Mouse (Mus musculus): ENCODE measurements around the gene Ssbp2. TPM values are rescaled to one million over a fixed set of nuclear protein-coding genes. Genes with fewer than 3 reads are reported as not detected.

Gene Ssbp2
- polyA plus RNA-seq, 1 experiment from 2014 or later = 100 TPM

- Histone ChIP-seq H3K4me3 (no peak overlapping the region), H3K9me3 (replicated peaks) (no peaks in the 10 kb centered on the region), H3K36me3 (no peaks in the 10 kb centered on the region), H3K9ac (no peak overlapping the region), H3K27me3 (no peaks in the 10 kb centered on the region), H3K27ac (no peak overlapping the region), H3K4me1 (replicated peaks) (peaks cover 9% of the 10 kb centered on the region), H3K4me2 (no peak overlapping the region)
- ATAC-seq (replicated peaks; ENCODE audit: insufficient number of reproducible peaks, insufficient read depth, low FRiP score, low read depth) = no peak
- WGBS = 22% methylated on average over 5 of the region's 5 CpGs
These were observed 178.8 kb downstream of the Ssbp2 start for GRCm38 (mm10) chr13:91638836-91639235.

DNA sequence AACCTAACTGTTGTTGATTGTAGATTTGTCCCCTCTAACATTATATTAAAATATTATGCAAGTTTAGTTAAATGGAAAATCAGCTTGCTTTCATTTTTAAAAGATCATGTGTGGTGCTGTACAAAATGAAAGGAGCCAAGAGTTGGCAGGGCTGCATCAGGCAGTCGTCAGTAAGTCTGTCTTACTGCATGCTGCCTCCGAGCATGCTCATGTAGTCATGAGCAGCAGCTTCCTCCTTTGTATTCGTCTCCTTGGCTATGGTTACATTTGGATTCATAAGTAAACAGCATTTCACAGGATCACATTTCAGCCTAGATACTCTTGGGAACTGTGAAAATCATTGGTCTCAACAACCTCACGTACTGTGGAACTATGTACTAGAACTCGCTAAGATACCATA, 180.1 kb downstream of the Ssbp2 start:
- Histone ChIP-seq H3K9ac (no peak overlapping the region), H3K4me3 (no peak overlapping the region)

GRCm38 (mm10) chr13:91648240-91648639, 188.2 kb downstream of the Ssbp2 start:
- H3K27ac ChIP-seq = no peak overlapping the region
- no peak overlapping the region for H3K4me3 ChIP-seq
- H3K9me3 ChIP-seq (replicated peaks) = no peaks in the 10 kb centered on the region
- no peak overlapping the region for H3K9ac ChIP-seq
- no peaks in the 10 kb centered on the region; the same call in 1 of the 2 replicates for H3K4me1 ChIP-seq (replicated peaks)
- WGBS = 38% methylated on average over 6 of the region's 6 CpGs
- peak; percentile 43; the same call in 1 of the 2 replicates for ATAC-seq (replicated peaks; ENCODE audit: insufficient number of reproducible peaks, insufficient read depth, low FRiP score, low read depth)
- peaks cover 3% of the 10 kb centered on the region for H3K36me3 ChIP-seq
- no peak overlapping the region for H3K4me2 ChIP-seq
- H3K27me3 ChIP-seq = no peaks in the 10 kb centered on the region

More for the DNA sequence above, 180.1 kb downstream of the Ssbp2 start:
- no peak overlapping the region for H3K27ac ChIP-seq
- no peaks in the 10 kb centered on the region for H3K27me3 ChIP-seq
- H3K4me2 ChIP-seq = no peak overlapping the region
- 68% methylated on average over 5 of the region's 5 CpGs for WGBS
- H3K4me1 ChIP-seq (replicated peaks) = peaks cover 9% of the 10 kb centered on the region
- no peaks in the 10 kb centered on the region for H3K9me3 ChIP-seq (replicated peaks)
- H3K36me3 ChIP-seq = no peaks in the 10 kb centered on the region
- no peak for ATAC-seq (replicated peaks; ENCODE audit: insufficient number of reproducible peaks, insufficient read depth, low FRiP score, low read depth)

- Histone ChIP-seq H3K4me2 (no peak overlapping the region), H3K9me3 (replicated peaks) (no peaks in the 10 kb centered on the region), H3K4me1 (replicated peaks) (no peaks in the 10 kb centered on the region; the same call in 1 of the 2 replicates), H3K27ac (no peak overlapping the region), H3K9ac (no peak overlapping the region), H3K27me3 (no peaks in the 10 kb centered on the region), H3K4me3 (no peak overlapping the region), H3K36me3 (peaks cover 3% of the 10 kb centered on the region)
- WGBS = 59% methylated on average over 7 of the region's 7 CpGs
- ATAC-seq (replicated peaks; ENCODE audit: insufficient number of reproducible peaks, insufficient read depth, low FRiP score, low read depth) = no peak
These were observed 189.8 kb downstream of the Ssbp2 start for GRCm38 (mm10) chr13:91649926-91650325.

DNA sequence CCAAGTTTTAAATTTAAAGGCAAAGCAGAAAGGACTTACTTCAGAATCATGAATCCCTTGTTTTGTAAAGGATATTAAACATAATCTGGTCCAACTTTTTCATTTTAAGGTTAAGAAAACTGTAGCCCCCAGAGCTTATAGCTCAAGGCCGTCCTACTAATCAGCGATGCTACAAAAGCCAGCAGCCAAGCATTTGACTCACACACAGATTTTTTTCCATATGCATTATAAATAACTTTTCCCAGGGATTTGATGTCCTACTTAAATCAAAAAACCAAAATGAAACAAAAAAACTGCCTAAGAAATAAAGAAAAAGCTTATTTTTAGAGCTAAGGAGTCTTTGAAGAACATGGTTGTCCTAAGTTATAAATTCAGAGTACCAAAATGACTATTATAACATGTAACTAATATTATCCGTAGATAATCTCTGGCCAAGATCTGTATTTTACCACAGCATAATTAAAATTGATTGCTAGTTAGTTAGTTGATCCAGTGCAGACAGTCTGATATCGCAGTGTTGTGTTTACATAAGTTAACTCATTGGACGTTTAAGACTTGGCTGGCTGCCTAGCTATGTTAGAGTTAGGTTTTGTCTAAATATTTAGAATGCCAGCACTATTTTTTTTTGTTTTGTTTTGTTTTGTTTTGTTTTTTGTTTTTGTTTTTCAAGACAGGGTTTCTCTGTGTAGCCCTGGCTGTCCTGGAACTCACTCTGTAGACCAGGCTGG, 201.1 kb downstream of the Ssbp2 start:
- ATAC-seq (replicated peaks; ENCODE audit: insufficient number of reproducible peaks, insufficient read depth, low FRiP score, low read depth) = no peak
- Histone ChIP-seq H3K36me3 (no peaks in the 10 kb centered on the region), H3K27me3 (no peaks in the 10 kb centered on the region), H3K4me3 (no peak overlapping the region), H3K9me3 (replicated peaks) (no peaks in the 10 kb centered on the region), H3K9ac (no peak overlapping the region), H3K4me1 (replicated peaks) (no peaks in the 10 kb centered on the region), H3K4me2 (no peak overlapping the region), H3K27ac (peak overlapping the region; percentile 20; the same call in 1 of the 2 replicates)
- WGBS = 64% methylated on average over 5 of the region's 5 CpGs

GRCm38 (mm10) chr13:91662751-91663150, 202.7 kb downstream of the Ssbp2 start:
- 79% methylated on average over 2 of the region's 2 CpGs for WGBS
- Histone ChIP-seq H3K9me3 (replicated peaks) (no peaks in the 10 kb centered on the region), H3K9ac (no peak overlapping the region), H3K27ac (no peak overlapping the region), H3K4me2 (no peak overlapping the region), H3K27me3 (no peaks in the 10 kb centered on the region), H3K4me1 (replicated peaks) (no peaks in the 10 kb centered on the region), H3K4me3 (no peak overlapping the region), H3K36me3 (no peaks in the 10 kb centered on the region)
- no peak for ATAC-seq (replicated peaks; ENCODE audit: insufficient number of reproducible peaks, insufficient read depth, low FRiP score, low read depth)

DNA sequence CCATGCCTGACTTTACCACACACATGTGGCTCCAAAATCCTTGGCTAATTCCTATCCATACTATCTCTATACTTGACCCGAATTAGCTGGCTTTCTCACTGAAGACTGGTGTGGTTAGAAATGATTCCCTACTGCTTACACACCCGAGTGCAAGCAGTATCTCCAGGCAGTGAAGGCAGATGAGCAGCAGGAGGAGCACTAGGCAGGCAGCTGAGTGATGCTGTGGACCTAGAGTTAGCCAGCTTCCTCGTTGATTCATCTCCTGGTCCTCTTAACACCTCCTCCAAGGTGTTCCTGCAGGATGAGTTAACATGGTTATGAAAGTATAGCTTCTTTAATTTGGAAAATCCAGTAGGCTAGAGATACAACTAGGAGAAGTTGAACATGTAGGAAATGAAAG, 213.2 kb downstream of the Ssbp2 start:
- no peak for ATAC-seq (replicated peaks; ENCODE audit: insufficient number of reproducible peaks, insufficient read depth, low FRiP score, low read depth)

GRCm38 (mm10) chr13:91680764-91681437, 220.8 kb downstream of the Ssbp2 start:
- no peaks in the 10 kb centered on the region for H3K4me1 ChIP-seq (replicated peaks)
- no peaks in the 10 kb centered on the region for H3K27me3 ChIP-seq
- H3K27ac ChIP-seq = no peak overlapping the region
- no peaks in the 10 kb centered on the region for H3K36me3 ChIP-seq
- 82% methylated on average over 8 of the region's 8 CpGs for WGBS
- no peaks in the 10 kb centered on the region for H3K9me3 ChIP-seq (replicated peaks)
- H3K4me3 ChIP-seq = no peak overlapping the region
- H3K9ac ChIP-seq = no peak overlapping the region
- no peak for ATAC-seq (replicated peaks; ENCODE audit: insufficient number of reproducible peaks, insufficient read depth, low FRiP score, low read depth)
- H3K4me2 ChIP-seq = no peak overlapping the region

More for the DNA sequence above, 213.2 kb downstream of the Ssbp2 start:
- Histone ChIP-seq H3K4me1 (replicated peaks) (no peaks in the 10 kb centered on the region), H3K27ac (no peak overlapping the region), H3K4me2 (no peak overlapping the region), H3K27me3 (no peaks in the 10 kb centered on the region), H3K9me3 (replicated peaks) (no peaks in the 10 kb centered on the region), H3K36me3 (0 out of 2 replicates have a peak, but pooled peaks cover 4% of the 10 kb centered on the region), H3K9ac (no peak overlapping the region), H3K4me3 (no peak overlapping the region)
- WGBS = 60% methylated on average over 3 of the region's 3 CpGs

DNA sequence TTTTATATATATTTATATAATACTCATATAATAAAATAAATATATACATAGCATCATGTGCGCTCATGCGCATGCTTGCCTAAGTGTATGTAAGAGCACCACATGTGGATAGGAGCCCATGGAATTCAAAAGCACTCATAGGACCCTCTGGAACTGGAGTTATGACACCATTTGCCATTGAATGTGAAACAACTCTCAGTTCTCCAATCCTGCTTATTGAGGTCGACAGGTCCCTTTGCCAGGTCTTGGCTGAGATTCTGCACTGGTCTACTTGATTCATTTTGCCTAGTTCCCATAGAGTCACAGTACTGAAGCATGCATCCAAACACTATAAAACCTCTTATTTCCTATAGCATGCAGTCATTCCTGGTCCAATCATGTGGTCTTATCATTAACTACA, 221.4 kb downstream of the Ssbp2 start:
- no peak for ATAC-seq (replicated peaks; ENCODE audit: insufficient number of reproducible peaks, insufficient read depth, low FRiP score, low read depth)
- H3K27me3 ChIP-seq = no peaks in the 10 kb centered on the region
- no peak overlapping the region for H3K4me2 ChIP-seq
- H3K4me1 ChIP-seq (replicated peaks) = no peaks in the 10 kb centered on the region
- WGBS = 97% methylated on average over 3 of the region's 3 CpGs
- no peak overlapping the region for H3K27ac ChIP-seq
- peaks cover 2% of the 10 kb centered on the region; the same call in 1 of the 2 replicates for H3K36me3 ChIP-seq
- no peak overlapping the region for H3K9ac ChIP-seq
- H3K9me3 ChIP-seq (replicated peaks) = no peaks in the 10 kb centered on the region
- H3K4me3 ChIP-seq = no peak overlapping the region

DNA sequence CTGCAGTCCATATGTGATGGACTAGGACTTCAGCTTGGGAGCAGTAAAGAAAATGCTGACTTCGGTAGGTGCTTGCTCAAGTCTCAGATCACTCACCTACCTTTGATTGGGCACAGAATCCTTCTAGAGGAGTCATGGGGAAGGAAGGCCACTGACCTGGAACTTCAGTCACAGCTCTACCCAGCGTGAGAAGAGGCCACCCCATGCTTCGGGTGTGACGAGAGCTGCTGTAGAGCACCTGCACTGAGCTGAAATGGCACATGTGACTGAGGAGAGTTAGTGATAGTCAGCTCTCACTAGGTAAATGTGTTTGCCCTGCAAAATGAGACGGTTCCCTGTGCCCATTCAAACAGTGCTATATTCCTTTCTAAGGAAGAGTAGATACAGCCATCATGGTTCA, 230.0 kb downstream of the Ssbp2 start:
- Histone ChIP-seq H3K27ac (no peak overlapping the region), H3K27me3 (no peaks in the 10 kb centered on the region), H3K9me3 (replicated peaks) (no peaks in the 10 kb centered on the region), H3K4me2 (no peak overlapping the region), H3K4me1 (replicated peaks) (peaks cover 6% of the 10 kb centered on the region), H3K9ac (no peak overlapping the region), H3K4me3 (no peak overlapping the region), H3K36me3 (peaks cover 11% of the 10 kb centered on the region)
- 80% methylated on average over 5 of the region's 5 CpGs for WGBS
- no peak for ATAC-seq (replicated peaks; ENCODE audit: insufficient number of reproducible peaks, insufficient read depth, low FRiP score, low read depth)

- no peaks in the 10 kb centered on the region for H3K9me3 ChIP-seq (replicated peaks)
- H3K9ac ChIP-seq = no peak overlapping the region
- H3K27ac ChIP-seq = peak overlapping the region; percentile 27; the same call in 1 of the 2 replicates
- H3K4me3 ChIP-seq = no peak overlapping the region
- H3K4me2 ChIP-seq = no peak overlapping the region
- WGBS = 48% methylated on average over 7 of the region's 7 CpGs
- H3K36me3 ChIP-seq = no peaks in the 10 kb centered on the region
- no peak for ATAC-seq (replicated peaks; ENCODE audit: insufficient number of reproducible peaks, insufficient read depth, low FRiP score, low read depth)
- H3K27me3 ChIP-seq = no peaks in the 10 kb centered on the region
- H3K4me1 ChIP-seq (replicated peaks) = peaks cover 14% of the 10 kb centered on the region
These were observed 233.5 kb downstream of the Ssbp2 start for GRCm38 (mm10) chr13:91693615-91694014.
